Mouse (Mus musculus) heart, embryonic 15.5 days (tissue): ENCODE measurements around the gene Mthfd1l. TPM values are rescaled to one million over a fixed set of nuclear protein-coding genes. Genes with fewer than 3 reads are reported as not detected.

ENCODE experiments used
- ATAC-seq: fragments of 200-750 bp; cut with Nextera tagmentation; replicated peaks from 2 replicates; pipeline ENCODE4 v1.8.0; 2017; ENCODE audit warnings: low read depth, moderate TSS enrichment; ENCODE audit not compliant: insufficient number of reproducible peaks, insufficient read depth, low FRiP score
- H3K27ac ChIP-seq: fragments of 300-500 bp; sonication (generic); 2 replicates; pipeline ENCODE4 v1.5.1; 2015; ENCODE audit warnings: mild to moderate bottlenecking, inconsistent platforms
- H3K27me3 ChIP-seq: fragments of 300-500 bp; sonication (generic); 2 replicates; pipeline ENCODE4 v1.6.1; 2015; ENCODE audit warnings: inconsistent platforms
- H3K36me3 ChIP-seq: fragments of 300-500 bp; sonication (generic); 2 replicates; pipeline ENCODE4 v1.6.1; 2015; ENCODE audit warnings: mild to moderate bottlenecking, inconsistent platforms
- H3K4me1 ChIP-seq: fragments of 300-500 bp; sonication (generic); replicated peaks from 2 replicates; pipeline ENCODE4 v1.6.1; 2015; ENCODE audit warnings: inconsistent platforms
- H3K4me2 ChIP-seq: fragments of 300-500 bp; sonication (generic); 2 replicates; pipeline ENCODE4 v1.6.1; 2015; ENCODE audit warnings: inconsistent platforms, mild to moderate bottlenecking, moderate library complexity
- H3K4me3 ChIP-seq: fragments of 300-500 bp; sonication (generic); 2 replicates; pipeline ENCODE4 v1.5.1; 2015; ENCODE audit warnings: mild to moderate bottlenecking, inconsistent platforms
- H3K9ac ChIP-seq: fragments of 300-500 bp; sonication (generic); 2 replicates; pipeline ENCODE4 v1.6.1; 2015; ENCODE audit warnings: mild to moderate bottlenecking, inconsistent platforms
- H3K9me3 ChIP-seq: fragments of 300-500 bp; sonication (generic); replicated peaks from 2 replicates; pipeline ENCODE4 v1.6.1; 2016; ENCODE audit warnings: inconsistent platforms
- WGBS: fragments of 180-500 bp; shearing (Covaris S2); methylation state at CpG from one replicate; pipeline ENCODE4 v1.1.7; 2015; ENCODE audit warnings: mixed read lengths; 5-methylcytosine and 5-hydroxymethylcytosine counted together
- polyA plus RNA-seq: library from polyadenylated mRNA; unstranded; fragments of >200 nt; fragmentation: Nextera tagmentation; extraction: Ambion mirVana; gene quantifications from 2 replicates; pipeline ENCODE4 v1.2.1, GENCODE M21; 2015

Gene Mthfd1l
- polyA plus RNA-seq, 1 experiment from 2014 or later: 7.5 TPM

DNA sequence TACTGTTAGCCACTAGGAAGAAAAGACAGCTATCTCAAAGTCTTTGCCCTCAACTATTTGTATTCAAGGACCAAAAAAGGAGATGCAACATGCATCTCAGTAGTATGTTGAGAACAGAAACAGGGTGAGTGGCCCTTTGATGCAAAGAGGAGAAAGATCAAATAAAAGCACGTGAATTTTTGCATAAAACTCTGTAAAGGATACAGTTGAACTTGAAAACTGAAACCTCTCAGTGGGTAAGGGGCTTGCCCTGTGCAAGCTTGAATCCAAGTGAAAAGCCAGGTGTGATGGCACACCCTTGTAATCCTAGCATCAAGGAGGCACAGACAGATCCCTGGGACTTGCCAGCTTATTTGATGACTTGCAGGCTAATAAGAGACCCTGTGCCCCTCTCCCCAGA lies 151.2 kb downstream of the Mthfd1l start:
- 85% methylated on average over 1 of the region's 1 CpGs for WGBS
- Histone ChIP-seq H3K27me3 (no peaks in the 10 kb centered on the region), H3K36me3 (no peaks in the 10 kb centered on the region), H3K9me3 (no peaks in the 10 kb centered on the region), H3K9ac (no peak overlapping the region), H3K4me1 (peaks cover 37% of the 10 kb centered on the region), H3K27ac (0 out of 2 replicates have a peak overlapping the region, but pooled peaks have one; percentile 21), H3K4me2 (no peak overlapping the region), H3K4me3 (no peak overlapping the region)
- no peak for ATAC-seq

DNA sequence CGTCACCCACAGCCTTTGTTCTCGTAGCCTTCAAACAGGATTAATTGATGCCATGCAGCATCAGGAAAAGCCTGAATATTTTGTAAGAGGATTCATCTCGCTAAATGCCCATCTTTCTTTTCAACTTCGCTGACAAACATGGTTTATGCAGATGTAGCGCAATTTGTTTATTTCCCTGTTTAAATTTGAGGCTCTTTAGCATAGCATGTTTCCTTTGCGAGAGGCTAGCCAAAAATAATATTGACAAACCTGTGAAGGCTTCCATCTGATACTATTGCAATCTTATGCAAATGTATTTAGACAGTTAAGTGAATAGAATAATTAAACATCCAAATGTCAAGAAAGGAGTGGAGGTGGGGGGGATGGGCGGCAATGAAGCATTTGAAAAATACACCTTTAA lies 152.3 kb downstream of the Mthfd1l start:
- Histone ChIP-seq H3K36me3 (no peaks in the 10 kb centered on the region), H3K4me1 (peaks cover 41% of the 10 kb centered on the region), H3K9ac (no peak overlapping the region), H3K4me3 (no peak overlapping the region), H3K4me2 (no peak overlapping the region), H3K27me3 (no peaks in the 10 kb centered on the region), H3K27ac (no peak overlapping the region), H3K9me3 (no peaks in the 10 kb centered on the region)
- WGBS: 87% methylated on average over 7 of the region's 7 CpGs
- ATAC-seq: no peak

DNA sequence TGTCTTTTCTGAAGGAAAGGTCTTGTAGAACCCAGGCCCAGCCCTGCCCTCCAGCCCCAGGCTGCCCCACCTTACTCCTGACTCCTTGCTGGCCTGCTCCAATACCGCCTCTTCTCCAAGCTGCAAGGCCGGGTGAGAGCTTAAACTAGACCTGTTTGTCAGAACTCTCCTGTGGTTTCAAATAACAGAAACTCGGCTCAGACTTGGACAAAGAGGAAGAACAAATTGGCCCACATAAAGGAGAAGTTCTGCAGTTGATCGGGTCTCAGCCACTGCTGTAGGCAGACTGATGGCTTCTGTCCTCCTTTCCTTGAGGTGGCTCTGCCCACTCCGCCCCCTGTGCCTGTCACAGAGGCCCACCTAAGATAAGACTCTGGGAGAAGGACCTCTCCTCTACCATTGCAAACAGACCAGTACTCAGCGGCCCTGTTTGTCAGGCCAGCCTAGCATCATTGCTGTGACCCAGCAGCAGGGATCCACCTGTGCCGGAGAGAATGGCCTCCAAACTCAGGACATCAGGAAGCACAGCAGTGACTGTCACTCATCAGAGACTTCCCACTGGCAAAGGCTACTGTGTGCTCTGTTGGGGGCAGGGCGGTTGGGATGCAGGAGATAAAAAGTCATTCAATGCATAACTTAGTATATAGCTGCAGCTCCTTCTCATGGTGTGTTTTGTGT lies 153.6 kb downstream of the Mthfd1l start:
- Histone ChIP-seq H3K4me2 (no peak overlapping the region), H3K9ac (no peak overlapping the region), H3K27me3 (no peaks in the 10 kb centered on the region), H3K4me3 (no peak overlapping the region), H3K36me3 (no peaks in the 10 kb centered on the region), H3K9me3 (no peaks in the 10 kb centered on the region), H3K27ac (peak overlapping the region; percentile 46; the same call in 1 of the 2 replicates), H3K4me1 (peaks cover 33% of the 10 kb centered on the region)
- ATAC-seq: no peak
- 47% methylated on average over 8 of the region's 8 CpGs for WGBS

DNA sequence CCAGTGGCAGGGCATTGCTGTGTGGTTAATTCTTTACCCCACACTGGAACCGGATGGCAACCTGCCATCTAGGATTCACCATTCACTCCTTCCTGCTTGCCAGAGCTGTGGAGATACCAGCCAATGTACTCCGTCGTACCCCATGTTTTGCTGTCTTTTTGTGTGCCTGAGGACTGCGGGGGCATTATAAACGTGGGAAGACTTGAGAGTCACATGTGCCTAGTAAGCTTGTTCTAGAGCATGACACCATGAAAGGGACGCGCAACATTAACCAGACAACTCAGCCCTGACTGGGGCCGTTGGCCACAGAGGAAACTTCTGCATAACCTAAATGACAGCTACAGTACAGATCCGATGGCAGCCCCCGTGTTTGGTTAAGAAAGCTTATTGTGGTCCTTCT lies 155.5 kb downstream of the Mthfd1l start:
- Histone ChIP-seq H3K9ac (no peak overlapping the region), H3K27me3 (no peaks in the 10 kb centered on the region), H3K36me3 (no peaks in the 10 kb centered on the region), H3K4me1 (peaks cover 36% of the 10 kb centered on the region), H3K4me2 (no peak overlapping the region), H3K4me3 (no peak overlapping the region), H3K27ac (peak overlapping the region; percentile 57), H3K9me3 (no peaks in the 10 kb centered on the region)
- 56% methylated on average over 10 of the region's 10 CpGs for WGBS
- ATAC-seq: no peak

DNA sequence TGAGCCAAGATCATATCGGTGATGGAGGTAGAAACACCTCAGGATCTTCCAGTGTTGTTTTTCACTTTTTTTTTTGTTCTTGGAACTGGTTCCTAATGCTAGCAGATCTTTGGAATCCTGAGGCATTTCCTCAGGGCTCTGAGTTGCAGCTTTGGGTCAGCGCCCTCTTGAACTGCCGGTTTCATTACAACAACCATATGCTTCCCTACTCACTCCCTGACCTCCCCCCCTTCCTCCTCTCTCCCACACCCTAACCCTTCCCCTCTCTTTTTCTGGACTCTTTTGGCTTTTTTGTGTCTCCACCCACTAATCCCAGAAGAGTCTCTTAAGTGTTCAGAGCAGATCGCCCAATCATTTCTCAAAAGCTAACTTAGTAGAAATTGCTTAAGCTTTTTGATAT lies 156.0 kb downstream of the Mthfd1l start:
- H3K27ac ChIP-seq: peak overlapping the region; percentile 57
- no peak overlapping the region for H3K9ac ChIP-seq
- peaks cover 31% of the 10 kb centered on the region for H3K4me1 ChIP-seq
- no peaks in the 10 kb centered on the region for H3K9me3 ChIP-seq
- WGBS: 60% methylated on average over 4 of the region's 4 CpGs
- no peak overlapping the region for H3K4me3 ChIP-seq
- no peaks in the 10 kb centered on the region for H3K27me3 ChIP-seq
- no peak overlapping the region for H3K4me2 ChIP-seq
- ATAC-seq: 0 out of 2 replicates have a peak, but pooled peaks have one; percentile 36
- H3K36me3 ChIP-seq: no peaks in the 10 kb centered on the region

DNA sequence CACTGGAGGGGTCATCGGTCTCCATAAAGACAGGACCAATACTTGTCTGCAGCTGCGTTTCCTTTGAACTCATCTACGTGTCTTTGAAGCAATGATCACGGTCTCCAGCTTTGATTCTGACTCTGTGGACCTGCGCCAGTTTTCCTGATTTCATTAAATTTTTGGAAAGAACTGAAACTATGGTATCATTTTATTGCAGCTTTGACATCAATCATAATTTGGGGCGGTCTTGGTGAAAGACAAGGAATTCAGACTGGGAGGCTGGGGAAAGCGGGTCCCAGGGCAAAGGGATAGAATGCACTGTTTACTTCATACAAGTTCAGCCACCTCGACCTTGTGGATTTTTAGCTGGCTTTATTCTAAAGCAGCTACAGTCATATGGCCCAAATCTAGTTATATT lies 156.5 kb downstream of the Mthfd1l start:
- no peak for ATAC-seq
- Histone ChIP-seq H3K4me1 (peaks cover 28% of the 10 kb centered on the region), H3K27me3 (no peaks in the 10 kb centered on the region), H3K9ac (no peak overlapping the region), H3K9me3 (no peaks in the 10 kb centered on the region), H3K27ac (peak overlapping the region; percentile 40), H3K4me3 (no peak overlapping the region), H3K36me3 (no peaks in the 10 kb centered on the region), H3K4me2 (no peak overlapping the region)
- WGBS: 73% methylated on average over 8 of the region's 8 CpGs

DNA sequence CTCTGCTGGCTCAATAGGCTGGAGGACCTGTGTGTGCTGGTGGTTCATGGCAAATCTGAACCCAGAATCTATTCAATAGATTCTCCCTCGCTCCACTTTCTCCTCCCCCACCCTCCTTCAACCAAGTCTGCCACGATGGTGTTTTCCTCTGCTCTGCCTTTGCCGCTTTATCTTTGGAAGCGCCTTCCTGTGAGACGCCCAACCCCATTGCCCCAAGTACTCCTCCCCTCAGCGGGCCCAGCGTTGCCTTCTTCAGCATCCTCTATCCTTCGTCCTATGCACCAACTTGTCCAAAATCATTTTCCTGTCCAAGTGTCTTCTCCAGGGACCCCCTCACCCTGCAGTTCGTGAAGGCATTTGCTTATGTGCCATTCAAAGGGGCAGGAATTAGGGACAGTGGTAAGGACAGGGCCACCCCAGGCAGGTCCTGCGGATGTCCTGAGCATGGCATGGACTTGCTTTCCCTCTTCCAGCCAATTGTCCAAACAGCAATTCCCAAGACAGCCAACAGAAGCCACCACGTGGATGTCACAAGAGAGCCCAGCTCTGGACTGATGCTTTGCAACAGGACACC lies 157.2 kb downstream of the Mthfd1l start:
- H3K36me3 ChIP-seq: no peaks in the 10 kb centered on the region
- H3K4me2 ChIP-seq: no peak overlapping the region
- H3K4me3 ChIP-seq: no peak overlapping the region
- H3K9me3 ChIP-seq: no peaks in the 10 kb centered on the region
- H3K9ac ChIP-seq: no peak overlapping the region
- peak overlapping the region; percentile 40 for H3K27ac ChIP-seq
- WGBS: 62% methylated on average over 11 of the region's 11 CpGs
- ATAC-seq: no peak
- peaks cover 25% of the 10 kb centered on the region for H3K4me1 ChIP-seq
- H3K27me3 ChIP-seq: no peaks in the 10 kb centered on the region

DNA sequence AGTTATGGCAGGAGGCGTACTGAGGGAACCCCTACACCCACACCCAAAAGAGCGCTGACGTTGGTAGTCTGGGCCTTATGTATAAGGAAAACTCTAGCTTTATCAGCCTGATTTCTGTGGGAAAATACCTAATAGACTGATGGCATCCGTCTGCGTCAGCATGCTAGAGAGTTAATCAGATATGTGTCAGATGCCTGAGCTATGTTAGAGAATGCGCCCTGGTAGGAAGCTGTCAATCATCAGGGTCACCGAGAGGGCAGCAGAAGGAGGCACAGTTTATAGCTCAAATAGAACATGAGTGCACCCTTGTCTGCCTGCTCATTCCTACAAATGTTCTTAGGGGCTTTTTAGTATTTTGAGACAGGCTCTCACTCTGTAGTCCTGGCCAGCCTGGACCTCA lies 159.8 kb downstream of the Mthfd1l start:
- H3K4me2 ChIP-seq: no peak overlapping the region
- H3K9ac ChIP-seq: no peak overlapping the region
- 27% methylated on average over 7 of the region's 7 CpGs for WGBS
- H3K4me3 ChIP-seq: no peak overlapping the region
- peaks cover 18% of the 10 kb centered on the region for H3K4me1 ChIP-seq
- no peaks in the 10 kb centered on the region for H3K9me3 ChIP-seq
- no peaks in the 10 kb centered on the region for H3K36me3 ChIP-seq
- no peaks in the 10 kb centered on the region for H3K27me3 ChIP-seq
- no peak for ATAC-seq
- H3K27ac ChIP-seq: peak overlapping the region; percentile 24

DNA sequence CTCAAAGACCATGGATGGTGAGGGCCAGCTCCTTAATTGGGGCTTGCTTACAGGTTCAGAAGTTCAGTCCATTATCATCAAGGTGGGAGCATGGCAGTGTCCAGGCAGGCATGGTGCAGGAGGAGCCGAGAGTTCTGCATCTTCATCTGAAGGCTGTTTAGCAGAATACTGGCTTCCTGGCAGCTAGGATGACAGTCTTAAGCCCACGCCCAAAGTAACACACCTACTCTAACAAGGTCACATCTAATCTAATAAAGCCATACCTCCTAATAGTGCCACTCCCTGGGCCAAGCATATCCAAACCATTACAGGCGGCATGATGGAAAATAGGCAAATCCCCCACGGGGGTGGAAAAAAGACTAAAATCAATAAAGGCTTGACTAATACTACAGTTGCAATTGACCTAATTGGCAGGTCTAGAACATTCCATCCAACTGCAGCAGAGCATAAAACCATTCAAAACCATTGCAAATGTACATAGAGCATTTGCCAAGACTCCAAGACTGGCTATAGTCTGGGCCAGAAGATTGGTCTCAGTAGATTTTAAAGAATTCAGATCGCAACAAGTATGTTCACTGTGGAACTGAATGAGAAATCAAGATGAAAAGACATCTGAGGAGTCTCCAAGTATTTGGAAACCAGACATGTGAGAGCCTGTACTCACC lies 162.3 kb downstream of the Mthfd1l start:
- ATAC-seq: no peak
- H3K4me3 ChIP-seq: no peak overlapping the region
- 86% methylated on average over 5 of the region's 5 CpGs for WGBS
- no peaks in the 10 kb centered on the region for H3K27me3 ChIP-seq
- no peaks in the 10 kb centered on the region for H3K9me3 ChIP-seq
- peaks cover 10% of the 10 kb centered on the region for H3K4me1 ChIP-seq
- no peak overlapping the region for H3K4me2 ChIP-seq
- no peaks in the 10 kb centered on the region for H3K36me3 ChIP-seq
- H3K9ac ChIP-seq: no peak overlapping the region
- no peak overlapping the region for H3K27ac ChIP-seq

DNA sequence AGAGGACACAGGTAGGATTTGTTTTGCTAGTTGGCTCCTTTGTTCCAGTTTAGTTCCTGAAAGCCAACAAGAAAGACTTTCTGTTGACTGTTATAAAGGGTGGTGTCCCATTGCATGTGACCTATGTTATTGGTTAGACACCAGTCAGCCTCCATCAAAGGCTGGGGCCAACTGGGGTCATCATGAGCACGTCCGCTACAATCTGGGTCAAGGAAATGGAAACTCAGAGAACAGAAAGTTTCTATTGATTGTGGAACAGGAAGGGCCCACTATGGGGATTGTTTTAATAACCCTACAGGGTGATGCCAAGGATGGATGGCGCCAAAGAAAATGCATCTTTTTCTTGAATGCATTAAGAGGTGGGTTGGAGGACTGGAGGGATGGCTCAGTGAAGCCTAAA lies 166.6 kb downstream of the Mthfd1l start:
- Histone ChIP-seq H3K9ac (no peak overlapping the region), H3K36me3 (no peaks in the 10 kb centered on the region), H3K27me3 (no peaks in the 10 kb centered on the region), H3K4me1 (0 out of 2 replicates have a peak, but pooled peaks cover 3% of the 10 kb centered on the region), H3K4me2 (no peak overlapping the region), H3K4me3 (no peak overlapping the region), H3K9me3 (no peaks in the 10 kb centered on the region), H3K27ac (no peak overlapping the region)
- whole genome bisulfite sequencing: 80% methylated on average over 3 of the region's 3 CpGs
- ATAC-seq: no peak

DNA sequence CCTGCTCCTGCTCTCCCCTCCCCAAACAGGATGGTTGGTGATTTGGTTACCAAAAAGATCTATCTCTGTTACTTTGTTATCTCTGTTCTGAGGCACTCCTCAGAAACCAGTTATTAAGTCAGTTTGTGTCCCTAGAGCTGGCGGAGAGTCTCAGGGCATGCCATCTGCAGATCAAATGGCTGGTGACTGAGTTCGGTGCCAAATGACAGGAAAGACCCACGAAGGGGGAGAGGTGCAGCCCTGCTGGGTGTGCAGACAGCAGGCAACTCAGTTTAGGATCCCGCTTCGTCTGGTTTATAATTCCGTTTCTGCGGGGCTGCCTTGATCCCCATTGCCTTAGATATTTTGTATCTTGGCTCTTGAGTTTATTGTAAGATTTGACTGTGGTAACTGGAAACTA lies 168.8 kb downstream of the Mthfd1l start:
- Histone ChIP-seq H3K36me3 (no peaks in the 10 kb centered on the region), H3K4me3 (no peak overlapping the region), H3K9me3 (no peaks in the 10 kb centered on the region), H3K27ac (no peak overlapping the region), H3K9ac (no peak overlapping the region), H3K4me1 (0 out of 2 replicates have a peak, but pooled peaks cover 6% of the 10 kb centered on the region), H3K27me3 (no peaks in the 10 kb centered on the region), H3K4me2 (no peak overlapping the region)
- ATAC-seq: no peak
- 82% methylated on average over 7 of the region's 7 CpGs for WGBS
